Mouse (Mus musculus) spleen, adult 12 weeks (tissue): Measurements from ENCODE around the gene P2ry12.

Experiments
- DNase-seq: peaks from one replicate; pipeline ENCODE4 v3.0.0; 2022; ENCODE audit warnings: low spot score

P2ry12 gene

DNA sequence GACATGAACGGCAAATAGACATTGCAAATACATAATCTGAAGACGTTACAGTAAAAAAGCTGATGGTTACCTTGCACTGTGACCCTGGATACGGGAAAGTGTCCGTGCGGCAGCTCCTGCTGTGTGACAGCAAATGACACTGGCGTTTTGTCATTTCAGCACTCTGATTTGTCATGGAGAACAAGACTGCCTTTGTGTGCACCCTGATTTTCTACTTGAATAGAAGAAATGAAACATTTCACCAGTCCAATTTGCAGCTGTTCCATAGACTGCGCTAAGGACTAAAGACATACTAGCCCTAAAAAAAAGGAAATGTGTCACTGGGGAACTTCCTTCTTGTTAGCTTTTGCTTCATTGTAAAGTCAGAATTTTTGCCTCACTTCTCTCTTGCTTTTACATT is at the start of gene P2ry12:
Gene P2ry12, minus strand, starts transcription at position 168 of the 400 bp plus-strand sequence.
- DNase-seq: no peak

DNA sequence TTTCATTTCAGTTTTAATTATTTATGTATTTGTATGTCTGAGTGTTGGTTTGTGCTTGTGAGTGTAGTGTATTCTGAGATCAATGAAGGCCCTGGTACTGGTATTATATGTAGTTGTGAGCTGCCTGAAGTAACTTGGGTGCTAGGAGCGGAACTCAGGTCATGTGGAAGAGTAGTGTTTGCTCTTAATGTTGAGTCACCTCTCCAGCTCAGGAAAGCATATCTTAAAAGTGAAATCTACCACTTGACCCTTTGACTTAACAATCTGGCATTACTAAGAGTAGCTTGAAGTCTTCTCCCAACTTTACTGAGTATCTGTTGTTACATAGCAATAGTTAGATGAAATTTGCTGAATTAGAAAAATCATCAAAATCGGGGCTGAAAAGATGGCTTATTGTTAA is 42.8 kb upstream of the P2ry12 start:
- DNase-seq: no peak

DNA sequence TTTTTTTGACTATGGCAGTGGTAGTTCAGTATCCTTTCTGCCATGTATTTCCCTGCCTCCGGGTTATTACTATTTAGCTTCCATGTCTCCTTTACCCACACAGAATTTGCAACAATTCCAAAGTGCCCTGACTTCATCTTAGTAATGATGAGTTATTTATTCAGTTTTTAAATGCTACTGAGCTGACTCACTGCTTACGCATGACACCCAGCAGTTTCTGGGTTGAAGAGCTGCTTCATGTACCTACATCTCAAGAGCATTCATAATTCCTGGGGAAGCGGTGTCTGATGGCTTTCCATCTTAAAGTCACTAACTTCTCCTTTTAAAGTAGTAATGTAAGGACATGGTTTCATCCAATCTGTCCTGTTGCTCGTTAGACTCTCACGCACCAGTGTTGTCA is 42.3 kb upstream of the P2ry12 start:
- DNase-seq: no peak

DNA sequence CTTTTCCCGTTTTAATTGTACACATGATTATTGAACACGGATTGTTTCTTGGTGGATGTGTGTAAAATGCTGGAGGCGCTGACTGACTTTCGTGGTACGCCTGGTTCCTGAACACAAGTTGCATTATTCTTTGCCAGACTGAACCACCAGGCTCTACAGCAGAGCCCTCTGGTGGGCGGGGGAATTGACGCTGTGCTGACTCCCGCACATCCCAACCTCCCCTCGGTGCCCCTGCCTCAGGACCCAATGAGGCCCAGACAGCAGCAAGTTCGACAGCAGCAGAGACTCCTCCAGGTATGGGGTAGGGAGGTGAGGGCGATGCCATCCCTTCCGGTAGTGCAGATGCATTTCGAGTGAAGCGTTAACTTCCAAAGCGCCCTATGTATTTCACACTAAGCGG is 35.0 kb upstream of the P2ry12 start:
- no peak for DNase-seq

DNA sequence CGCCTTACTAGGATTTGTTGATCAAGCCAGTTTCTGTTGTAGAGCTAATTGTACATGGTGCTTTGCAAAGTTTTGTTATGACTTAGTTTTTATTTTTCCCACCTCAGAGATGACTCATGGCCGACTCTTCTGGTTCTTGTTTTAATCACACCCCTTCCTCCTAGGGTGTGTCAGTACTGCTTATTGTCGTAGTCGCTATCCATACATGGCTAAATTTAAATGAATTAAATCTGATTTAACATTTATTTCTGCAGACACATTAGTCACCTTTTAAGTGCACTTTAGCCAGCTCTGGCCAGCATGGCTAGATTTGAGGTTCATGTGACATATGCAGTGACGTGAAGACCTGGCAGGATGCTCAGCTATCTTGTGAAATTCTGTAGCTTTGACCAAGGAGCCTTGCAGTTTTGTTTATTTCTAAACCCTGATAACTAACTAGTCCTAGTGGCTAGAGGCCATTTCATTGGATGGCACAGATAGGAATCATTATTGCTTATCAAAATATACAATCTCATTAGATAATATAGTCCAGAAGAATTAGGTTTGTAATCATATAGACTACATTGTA is 34.0 kb upstream of the P2ry12 start:
- no peak for DNase-seq

DNA sequence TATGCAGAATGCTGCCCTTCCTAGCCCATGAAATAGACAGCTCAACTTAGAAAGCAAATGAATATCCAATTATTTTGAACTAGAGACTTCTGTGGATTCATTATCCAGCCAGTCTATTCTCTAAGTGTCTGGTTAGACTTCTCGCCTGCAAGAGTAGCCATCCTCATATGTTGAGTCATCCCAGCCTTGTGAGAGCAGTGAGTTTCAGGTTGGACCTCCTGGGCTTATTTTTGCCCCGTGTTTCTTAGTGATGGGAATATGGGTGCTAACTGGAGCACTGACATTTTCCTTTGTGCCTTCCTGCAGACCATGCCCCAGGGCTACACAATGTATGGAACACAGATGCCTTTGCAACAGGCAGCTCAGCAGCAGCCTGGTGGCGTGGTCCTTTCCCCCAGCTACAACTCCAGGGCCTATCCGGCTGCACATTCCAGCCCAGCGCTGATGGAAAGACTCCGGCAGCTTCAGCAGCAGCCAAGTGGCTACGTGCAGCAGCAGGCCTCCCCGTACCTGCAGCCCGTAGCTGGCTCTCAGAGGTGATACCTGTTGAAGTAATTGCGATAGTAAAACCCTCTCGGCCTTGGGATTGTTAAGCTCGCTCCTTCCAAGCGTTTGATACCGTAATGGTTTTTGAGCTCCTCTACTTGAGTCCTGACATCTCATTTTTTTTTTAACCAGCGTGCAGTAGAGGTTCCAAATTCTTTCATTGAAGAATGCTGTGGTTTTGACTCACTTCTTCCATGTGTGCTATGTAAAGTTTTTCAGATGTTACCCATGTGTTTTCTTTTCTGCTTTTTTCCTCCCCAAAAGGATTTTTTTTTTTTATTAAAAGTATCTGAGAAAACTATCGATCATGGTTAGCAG is 33.3 kb upstream of the P2ry12 start:
- no peak for DNase-seq

DNA sequence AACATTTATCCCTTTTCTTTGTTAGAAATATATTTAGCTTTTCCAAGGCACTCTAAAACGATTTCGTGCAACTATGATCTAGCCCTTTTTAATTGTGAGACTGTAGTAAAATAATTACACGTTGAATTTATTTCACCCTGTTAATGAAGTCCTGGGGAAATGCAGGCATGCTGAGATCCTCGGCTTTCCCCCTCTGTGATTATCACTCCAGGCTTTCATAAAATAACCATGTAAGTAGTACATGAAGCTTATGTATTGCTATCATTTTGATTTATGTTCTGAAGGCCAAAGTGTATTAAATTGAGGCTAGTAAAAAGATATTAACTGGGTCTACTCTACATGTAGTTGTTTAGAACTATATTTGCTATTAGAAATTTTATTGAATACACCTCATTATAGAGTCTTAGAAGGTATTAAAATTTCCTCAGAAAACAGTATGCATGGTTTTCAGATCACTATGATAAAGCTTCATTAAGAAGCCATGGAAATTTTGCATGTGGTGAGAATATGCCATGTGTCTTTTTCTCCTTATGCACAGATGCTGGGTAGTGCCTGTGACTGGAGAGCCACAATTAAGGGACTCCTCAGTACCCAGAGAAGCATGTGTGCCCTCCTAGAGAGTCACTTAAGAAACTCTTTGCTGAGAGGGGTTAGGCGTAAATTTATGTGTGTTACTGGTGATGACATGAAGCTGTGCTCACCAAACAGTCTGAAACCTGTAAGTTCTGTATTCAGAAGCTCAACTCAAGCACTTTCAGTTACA is 30.9 kb upstream of the P2ry12 start:
- DNase-seq: no peak

DNA sequence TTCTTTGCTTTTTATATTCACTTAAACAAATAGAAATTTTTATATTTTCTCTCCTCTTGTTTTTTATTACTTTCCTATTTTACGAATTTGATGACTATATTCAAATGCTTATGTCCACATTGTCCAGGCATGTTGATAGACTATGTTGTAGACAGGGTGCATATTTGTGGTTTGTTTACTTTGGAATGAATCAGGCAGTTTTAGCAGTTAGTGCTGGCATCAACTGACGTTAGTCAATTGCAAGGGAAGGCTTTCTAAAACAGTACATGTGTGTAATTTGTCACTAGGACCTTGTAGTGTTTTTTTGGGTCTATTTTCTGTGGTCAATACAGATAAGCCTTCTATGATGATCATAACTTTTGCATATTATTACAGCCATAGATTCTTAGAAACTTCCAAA is 27.9 kb upstream of the P2ry12 start:
- DNase-seq: no peak

DNA sequence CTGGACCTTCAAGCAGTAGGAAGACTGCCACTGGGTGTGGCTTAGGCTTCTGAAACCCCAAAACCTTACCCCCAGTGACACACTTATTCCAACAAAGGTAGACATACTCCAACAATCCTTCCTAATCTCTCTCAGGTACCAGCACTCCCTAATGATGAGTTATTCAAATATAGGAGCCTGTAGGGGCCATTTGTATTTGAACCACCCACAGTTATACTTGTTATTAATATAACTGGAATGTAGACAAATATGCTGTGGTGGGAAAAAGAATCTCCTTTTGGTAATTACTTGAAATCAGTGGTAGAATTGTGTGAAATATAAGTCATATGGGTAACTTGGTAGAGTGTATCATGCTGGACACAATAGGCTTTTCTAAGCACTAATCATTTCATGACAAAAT is 15.9 kb upstream of the P2ry12 start:
- DNase-seq: no peak

DNA sequence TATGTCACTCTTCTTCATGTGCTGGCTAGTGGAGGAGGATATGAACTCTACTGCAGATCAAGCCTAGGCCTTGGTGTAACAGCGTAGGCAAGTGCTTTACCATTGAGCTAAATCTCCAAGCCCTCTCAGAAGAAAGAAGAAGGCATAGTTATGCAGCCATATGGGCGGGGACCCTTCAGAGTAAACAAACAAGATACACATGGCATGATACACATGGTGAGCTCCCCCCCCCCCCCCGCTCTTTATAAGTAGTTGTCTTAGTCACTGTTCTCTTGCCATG is 15.5 kb upstream of the P2ry12 start:
- DNase-seq: no peak

DNA sequence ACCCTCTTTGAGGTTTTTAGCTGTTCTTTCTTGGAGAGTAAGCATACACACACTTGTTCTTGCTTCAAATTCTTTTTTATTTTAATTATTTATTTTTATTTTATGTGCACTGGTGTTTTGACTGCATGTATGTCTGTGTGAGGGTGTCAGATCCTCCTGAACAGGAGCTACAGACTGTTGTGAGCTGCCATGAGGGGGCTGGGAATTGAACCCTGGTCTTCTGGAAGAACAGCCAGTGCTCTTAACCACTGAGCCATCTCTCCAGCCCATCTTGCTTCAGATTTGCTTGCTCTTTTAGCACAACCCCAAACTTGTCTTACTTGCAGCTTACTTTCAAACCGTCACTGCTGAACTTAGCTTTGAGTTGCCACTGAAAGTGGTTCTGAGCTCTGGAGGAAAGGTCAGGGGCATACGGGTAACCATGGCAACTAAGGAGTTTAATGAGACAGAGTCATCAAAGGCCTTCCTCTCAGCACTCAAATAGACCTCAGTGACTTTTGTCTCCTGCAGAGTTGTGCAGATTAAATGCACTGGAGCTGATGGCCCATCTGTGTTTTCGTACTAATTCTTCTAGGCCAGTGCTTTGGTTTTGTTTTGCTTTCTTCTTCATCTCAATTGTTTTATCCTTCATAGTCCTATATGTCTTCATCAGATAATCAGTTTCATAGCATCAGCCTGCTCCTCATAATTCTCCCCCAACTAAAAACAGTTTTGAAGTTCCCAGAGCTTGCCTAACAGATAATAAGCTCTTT is 15.0 kb upstream of the P2ry12 start:
- no peak for DNase-seq

DNA sequence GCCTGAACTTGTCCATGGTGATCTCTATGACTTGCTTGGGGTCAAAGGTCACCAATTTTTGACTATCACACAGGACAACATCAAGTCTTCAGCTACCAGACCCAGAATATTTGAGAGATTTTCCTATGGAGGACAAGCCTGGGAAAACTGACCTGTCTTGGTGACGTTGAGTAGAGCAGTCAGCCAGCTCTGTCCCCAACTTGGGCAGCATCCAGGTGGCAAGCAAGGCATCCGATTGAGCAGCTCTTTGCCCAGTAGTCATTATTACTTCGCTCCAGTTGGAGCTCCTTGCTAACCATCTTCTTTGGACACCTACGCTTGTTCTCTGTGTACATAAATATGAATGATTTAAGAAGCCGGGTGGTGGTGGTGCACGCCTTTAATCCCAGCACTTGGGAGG is 8.1 kb upstream of the P2ry12 start:
- no peak for DNase-seq

DNA sequence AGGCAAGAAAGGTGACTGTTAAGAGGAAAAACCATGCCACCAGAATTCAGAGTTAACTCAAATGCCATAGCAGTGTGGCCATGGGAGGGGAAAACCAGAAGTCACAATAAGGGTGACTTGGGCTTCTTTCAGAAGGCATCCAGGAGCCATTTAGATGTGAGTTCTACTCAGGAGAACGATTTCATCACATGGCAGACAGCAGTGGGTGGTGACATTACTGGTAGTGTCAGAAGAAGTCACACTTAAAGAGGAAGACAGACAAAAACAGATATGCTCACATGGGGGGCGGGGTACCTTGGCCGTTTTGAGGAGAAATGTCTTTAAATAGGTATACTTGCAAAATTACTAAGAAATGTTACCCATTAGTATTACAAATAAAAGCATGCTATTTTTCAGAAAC is 1.3 kb upstream of the P2ry12 start:
- DNase-seq: no peak

DNA sequence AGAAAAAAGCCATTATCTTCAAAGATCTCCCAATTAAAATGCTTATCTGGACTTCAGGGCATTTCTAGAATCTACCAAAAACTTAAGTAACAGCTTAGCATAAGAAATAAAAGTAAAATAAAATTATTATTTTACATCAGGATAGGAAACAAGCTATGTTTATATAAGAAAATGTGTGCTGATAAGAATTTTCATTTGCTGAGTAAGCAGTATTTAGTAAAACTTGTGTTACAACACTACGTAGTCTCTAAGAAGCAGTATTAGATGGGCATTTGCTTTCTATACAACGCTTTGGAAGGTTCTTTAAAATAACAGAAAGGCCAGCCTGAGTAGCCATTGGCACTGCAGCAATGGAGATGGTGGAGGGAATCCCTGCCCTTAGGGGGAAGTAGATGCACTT is 746 bp upstream of the P2ry12 start:
- DNase-seq: no peak

DNA sequence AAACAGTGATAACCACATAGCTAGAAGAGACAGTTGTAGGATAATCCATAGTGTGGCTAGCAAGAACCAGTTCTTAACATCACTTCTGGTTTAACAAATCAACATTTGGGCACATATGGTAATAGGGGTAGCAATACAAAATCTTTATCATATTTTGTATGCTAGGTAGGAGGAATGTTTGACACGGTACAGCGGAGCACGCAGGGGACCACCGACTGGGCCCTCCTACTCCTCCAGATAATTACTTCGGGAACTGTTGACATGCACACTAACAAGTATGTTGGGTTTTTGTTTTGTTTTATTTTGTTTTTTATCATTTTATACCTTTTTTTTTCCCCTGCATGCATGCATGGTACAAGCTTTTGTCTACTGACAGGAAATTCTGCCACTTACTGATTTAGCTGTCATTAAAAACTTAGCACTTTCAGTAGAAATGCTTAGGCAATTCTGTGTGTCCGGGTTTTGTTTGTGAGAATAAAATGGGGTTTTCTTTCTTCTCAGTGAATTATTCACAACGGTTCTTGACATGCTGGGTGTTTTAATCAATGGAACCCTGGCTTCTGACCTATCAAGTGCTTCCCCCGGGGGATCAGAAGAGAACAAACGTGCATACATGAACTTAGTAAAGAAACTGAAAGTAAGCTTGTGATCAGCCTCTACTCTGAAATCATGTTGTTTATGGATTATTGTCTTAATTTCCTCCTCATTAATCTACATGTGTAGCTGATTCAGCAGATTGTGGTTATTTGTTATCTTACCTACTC is 780 bp downstream of the P2ry12 start:
- DNase-seq: no peak

DNA sequence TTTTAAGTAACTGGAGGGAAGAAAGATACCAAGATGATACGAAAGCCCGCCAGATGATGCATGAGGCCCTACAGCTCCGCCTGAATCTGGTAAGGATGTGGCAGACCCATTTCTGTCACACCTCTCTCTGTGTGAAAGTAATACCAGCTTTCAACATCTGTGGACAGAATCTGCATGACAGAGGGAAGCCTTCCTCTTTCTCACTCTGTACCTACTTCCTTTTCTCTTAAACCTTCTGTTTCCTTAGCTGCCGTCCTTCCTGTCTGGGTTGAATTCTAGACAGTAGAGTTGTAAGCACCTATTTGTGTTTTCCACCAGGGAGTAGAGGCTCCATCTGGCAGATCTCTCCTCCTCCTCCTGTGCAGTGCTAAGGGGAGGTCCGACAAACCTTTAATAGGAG is 1.9 kb downstream of the P2ry12 start:
- DNase-seq: peak; percentile 2

DNA sequence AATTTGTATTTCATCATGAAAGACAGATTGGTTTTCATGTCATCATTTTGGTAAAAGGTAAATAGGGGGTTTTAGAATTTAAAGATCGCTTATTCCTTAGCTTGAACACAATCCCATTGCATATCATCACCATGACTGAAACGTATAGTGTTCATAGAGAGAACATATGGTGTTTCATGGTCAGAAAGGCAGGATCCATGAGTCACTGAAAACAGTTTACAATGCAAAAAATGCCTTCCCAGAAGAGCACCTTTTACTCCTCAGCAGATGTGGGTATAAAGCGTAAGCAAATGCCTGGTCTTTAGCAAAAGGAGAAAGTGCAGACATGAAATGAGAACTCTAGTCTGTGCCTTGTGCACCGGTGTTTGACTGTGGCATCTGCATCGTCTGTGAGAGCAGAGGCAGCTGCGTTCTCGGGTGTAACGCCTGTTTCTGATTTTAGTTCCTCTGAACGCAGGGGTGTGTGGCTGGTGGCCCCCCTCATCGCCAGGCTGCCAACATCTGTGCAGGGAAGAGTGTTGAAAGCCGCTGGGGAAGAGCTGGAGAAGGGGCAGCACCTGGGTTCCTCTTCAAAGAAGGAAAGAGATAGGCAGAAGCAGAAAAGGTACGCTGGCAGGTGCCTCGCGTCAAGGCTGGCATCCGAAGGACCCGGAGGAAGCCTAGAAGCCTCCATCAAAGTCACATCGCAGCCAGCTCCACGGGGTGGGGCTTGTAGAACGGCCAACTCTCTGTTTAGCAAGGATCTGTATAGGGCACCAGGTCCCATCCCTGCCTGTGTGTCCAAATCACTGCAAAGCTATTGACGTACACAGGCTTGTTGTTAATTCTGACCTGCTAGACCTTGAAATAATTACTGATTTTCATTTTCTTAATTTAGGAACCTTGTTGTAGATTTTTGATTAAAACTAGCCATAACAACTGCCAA is 4.7 kb downstream of the P2ry12 start:
- peak; percentile 8 for DNase-seq

DNA sequence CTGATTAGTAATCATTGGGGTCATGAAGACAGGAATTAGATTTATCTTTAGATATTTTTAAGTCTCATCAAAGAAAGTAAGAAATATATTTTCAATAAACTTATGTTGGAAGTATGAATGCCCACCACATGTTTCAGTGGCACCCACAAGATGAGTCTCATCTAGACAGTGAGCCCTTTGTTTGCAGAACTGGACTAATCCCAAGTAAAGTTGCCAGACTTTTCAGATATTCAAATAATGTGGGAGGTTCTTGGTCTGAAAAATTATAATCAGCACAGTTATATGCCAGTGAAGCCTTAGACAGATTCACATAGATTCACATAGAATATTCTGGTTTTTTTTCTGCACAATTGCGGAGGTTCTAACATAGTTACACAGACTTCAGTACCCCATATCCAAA is 12.2 kb downstream of the P2ry12 start:
- DNase-seq: no peak

DNA sequence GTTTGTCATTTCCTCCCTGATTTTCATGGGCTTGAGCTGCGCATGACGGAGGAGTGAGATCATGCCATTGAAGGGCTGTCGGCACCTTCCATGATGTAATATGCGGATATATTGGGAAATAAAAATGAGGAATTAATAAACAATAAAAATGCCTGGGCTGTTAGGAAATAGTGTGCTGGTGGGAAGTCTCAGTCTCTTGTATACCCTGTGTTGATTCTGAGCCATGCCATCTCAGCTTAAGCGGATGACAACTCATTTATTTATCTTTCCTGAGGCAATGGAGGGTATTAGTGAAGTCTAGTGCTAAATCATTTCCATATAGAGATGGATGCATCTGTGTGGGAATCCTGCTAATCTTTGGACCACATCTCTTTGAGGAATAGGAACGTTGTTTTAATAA is 14.6 kb downstream of the P2ry12 start:
- no peak for DNase-seq

DNA sequence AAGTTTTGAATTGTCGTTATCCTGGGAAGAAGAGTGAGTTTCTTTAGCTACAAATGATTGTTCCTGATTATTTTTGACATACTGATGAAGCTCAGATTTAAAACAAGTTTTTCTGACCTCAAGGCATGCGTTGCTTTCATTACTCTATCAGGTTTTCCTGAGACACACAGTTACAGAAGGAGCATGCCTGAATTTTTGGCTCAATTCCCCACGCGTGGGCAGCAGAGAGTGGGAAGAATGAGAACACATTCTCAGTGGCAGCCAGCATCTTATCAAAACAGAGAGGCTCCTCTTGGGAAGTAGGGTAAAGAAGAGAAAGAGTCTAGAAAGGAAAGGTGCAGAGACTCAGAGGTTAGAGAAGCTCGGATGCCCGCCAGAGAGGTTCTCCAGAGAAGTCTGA is 19.3 kb downstream of the P2ry12 start:
- no peak for DNase-seq

DNA sequence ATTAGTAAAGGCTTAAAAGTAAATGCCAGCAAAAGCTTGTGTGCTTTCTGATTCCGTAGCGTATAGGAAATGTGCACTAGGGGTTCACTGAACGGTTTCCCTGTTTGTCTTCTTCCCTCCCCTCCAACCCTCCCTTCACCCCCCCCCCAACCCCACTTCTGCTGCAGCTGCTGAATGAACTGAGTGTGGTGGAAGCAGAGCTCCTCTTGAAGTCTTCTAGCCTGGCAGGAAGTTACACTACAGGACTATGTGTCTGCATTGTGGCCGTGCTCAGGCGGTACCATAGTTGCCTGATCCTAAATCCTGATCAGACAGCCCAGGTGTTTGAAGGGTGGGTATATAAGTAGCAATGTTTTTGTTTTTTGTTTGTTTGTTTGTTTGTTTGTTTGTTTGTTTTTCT is 27.8 kb downstream of the P2ry12 start:
- DNase-seq: no peak
